ENCODE assay signal across 22 mouse cellular contexts in the genomic region with DNA sequence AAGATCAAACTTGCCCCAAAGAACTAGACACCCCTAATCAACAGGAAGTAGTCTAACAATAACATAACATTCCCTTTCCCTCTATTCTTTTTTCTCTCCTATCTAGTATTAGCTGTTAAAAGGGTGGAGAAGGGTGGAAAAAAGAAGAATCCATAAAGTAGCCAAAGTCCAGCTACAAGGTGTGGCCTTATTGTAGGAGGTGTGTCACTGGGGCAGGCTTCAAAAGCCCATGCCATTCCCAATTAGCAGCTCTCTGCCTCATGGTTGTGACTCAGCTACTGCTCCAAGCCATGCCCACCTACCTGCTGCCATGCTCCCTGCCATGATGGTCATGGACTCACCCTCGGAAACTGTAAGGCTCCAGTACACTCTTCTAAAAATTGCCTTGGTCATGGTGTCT. TPM values are rescaled to one million over a fixed set of nuclear protein-coding genes. Genes with fewer than 3 reads are reported as not detected.
"Had no signal": no experiment of that assay in that cellular context is flagged by ENCODE, and none has a peak within 500 bp of the region (broad histone marks: within the 10 kb centered on the region; RNA-seq: fewer than 3 reads in every experiment).

No protein-coding gene starts in this region.

- DNase-seq: liver, postnatal 0 days; lung, adult 2 months; lung, postnatal 14 days; lung, postnatal 36 days; right cerebral cortex, postnatal 14 days; spleen, adult 18-20 months; thymus, adult 2 months; thymus, postnatal 25 days; thymus, postnatal 4 days had no signal

- H3K27me3 ChIP-seq: lung, embryonic 15.5 days; megakaryocyte, embryonic 14.5 days; midbrain, embryonic 13.5 days; midbrain, embryonic 15.5 days; neural tube, embryonic 12.5 days had no signal

- ATAC-seq: liver, postnatal 0 days; lung, postnatal 0 days; midbrain, embryonic 13.5 days; midbrain, embryonic 15.5 days had no signal

- H3K9me3 ChIP-seq: lung, embryonic 15.5 days; megakaryocyte, embryonic 14.5 days; midbrain, embryonic 13.5 days; midbrain, embryonic 15.5 days; neural tube, embryonic 12.5 days had no signal

- H3K4me2 ChIP-seq: lung, embryonic 15.5 days; midbrain, embryonic 11.5 days; midbrain, embryonic 13.5 days; midbrain, embryonic 15.5 days; neural tube, embryonic 12.5 days had no signal

- H3K4me3 ChIP-seq: lung, embryonic 15.5 days; megakaryocyte, embryonic 14.5 days; midbrain, embryonic 13.5 days; midbrain, embryonic 15.5 days; neural tube, embryonic 12.5 days had no signal

- H3K27ac ChIP-seq: lung, embryonic 15.5 days; macrophage; midbrain, embryonic 13.5 days; midbrain, embryonic 15.5 days; neural tube, embryonic 12.5 days had no signal

- H3K36me3 ChIP-seq: lung, embryonic 15.5 days; midbrain, embryonic 13.5 days; midbrain, embryonic 15.5 days; neural tube, embryonic 12.5 days had no signal

- H3K9ac ChIP-seq: liver, postnatal 0 days; lung, embryonic 15.5 days; midbrain, embryonic 13.5 days; midbrain, embryonic 15.5 days; neural tube, embryonic 12.5 days had no signal

RNA-seq across cellular contexts. Expression of gene Fam151a, which starts 38.9 kb away (rescaled TPM):
- total RNA-seq: megakaryocyte progenitor cell, adult 5-6 weeks; midbrain, postnatal 0 days; monocyte, adult 5-6 weeks; neutrophil, adult 5-6 weeks had no signal
- polyA plus RNA-seq: macrophage; midbrain, embryonic 11.5 days; midbrain, embryonic 13.5 days; midbrain, embryonic 15.5 days; midbrain, postnatal 0 days; neural tube, embryonic 12.5 days; neural tube, embryonic 14.5 days had no signal

RNA-seq across cellular contexts. Expression of gene Mroh7, which starts 41.8 kb away (rescaled TPM):
- total RNA-seq: megakaryocyte progenitor cell, adult 5-6 weeks; monocyte, adult 5-6 weeks; neutrophil, adult 5-6 weeks had no signal
- polyA plus RNA-seq: macrophage had no signal
